Mouse (Mus musculus) liver, embryonic 14.5 days (tissue): ENCODE measurements at regions not wholly inside any gene's neighbourhood (a gene's known extent, or its start where the extent isn't known, plus 50 kb on each side); places are given as distances from the start of the nearest gene placed in this dataset.

Experiments
- CTCF ChIP-seq: IDR thresholded peaks from 2 replicates; pipeline ENCODE4 v1.5.1; 2016; ENCODE audit warnings: antibody characterized with exemption, low read depth, control low read depth
- EP300 ChIP-seq: IDR thresholded peaks from 2 replicates; pipeline ENCODE4 v1.6.1; 2016; ENCODE audit warnings: antibody characterized with exemption, low read depth

GRCm38 (mm10) chr13:28665150-28665549 is 288.4 kb downstream of the Sox4 start:
- TF ChIP-seq EP300 (no peak), CTCF (no peak)
